Mouse (Mus musculus): ENCODE data around the gene Gm6904. TPM values are rescaled to one million over a fixed set of nuclear protein-coding genes. Genes with fewer than 3 reads are reported as not detected.
"Not testable (repeated sequence)": the region's sequence is repeated elsewhere in the genome, so short reads cannot be mapped to it uniquely, and the experiment has no call there.

Gm6904 gene
- polyA plus RNA-seq (2016; fragmentation: Nextera tagmentation; extraction: Ambion mirVana) = not detected in 2 replicates

DNA sequence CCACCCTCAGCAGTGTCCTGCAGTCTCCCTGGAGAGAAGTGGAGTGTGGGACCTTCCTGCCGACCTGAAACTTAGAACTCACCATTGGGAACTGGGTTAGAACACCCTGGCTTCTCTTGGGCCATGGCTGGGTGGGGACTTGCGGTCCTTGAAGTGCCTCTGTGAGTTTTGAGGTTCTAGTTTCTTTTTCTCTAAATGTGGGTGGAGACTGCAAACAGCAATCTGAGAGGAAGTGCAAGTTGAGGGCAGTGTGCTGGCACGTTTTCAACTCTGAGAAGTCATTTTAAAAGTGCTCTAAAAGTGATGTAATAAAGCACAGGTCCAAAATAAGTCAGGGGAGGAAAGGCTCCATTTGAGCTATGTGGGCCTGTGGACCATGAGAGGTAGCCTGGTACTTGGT lies at the start of gene Gm6904:
TSS of gene Gm6904 (minus strand) at position 161 of the 400 bp plus-strand sequence.
- Histone ChIP-seq H3K4me3 (no peak within 1 kb of the TSS), H3K36me3 (no peaks in the 10 kb centered on the region), H3K9me3 (replicated peaks) (no peaks in the 10 kb centered on the region), H3K27me3 (ENCODE audit: low read depth, poor library complexity, severe bottlenecking) (no peaks in the 10 kb centered on the region), H3K27ac (replicated peaks) (no peak within 1 kb of the TSS), H3K4me1 (no peaks in the 10 kb centered on the region)
- no peak for DNase-seq (ENCODE audit: low spot score)
- 81% methylated on average over 3 of the region's 3 CpGs for WGBS

DNA sequence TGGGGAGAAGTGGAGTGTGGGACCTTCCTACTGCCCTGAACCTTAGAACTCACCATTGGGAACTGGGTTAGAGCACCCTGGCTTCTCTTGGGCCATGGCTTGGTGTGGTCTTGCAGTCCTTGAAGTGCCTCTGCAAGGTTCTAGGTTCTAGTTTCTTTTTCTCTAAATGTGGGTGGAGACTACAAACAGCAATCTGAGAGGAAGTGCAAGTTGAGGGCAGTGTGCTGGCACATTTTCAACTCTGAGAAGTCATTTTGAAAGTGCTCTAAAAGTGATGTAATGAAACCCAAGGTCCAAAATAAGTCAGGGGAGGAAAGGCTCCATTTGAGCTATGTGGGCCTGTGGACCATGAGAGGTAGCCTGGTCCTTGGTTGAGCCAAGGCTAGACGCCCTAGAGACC lies 37.4 kb upstream of the Gm6904 start, which contains the start of gene Phf11a:
TSS of gene Phf11a (minus strand) at position 132 of the 400 bp plus-strand sequence.
- not testable (repeated sequence) for H3K36me3 ChIP-seq; DNase-seq (ENCODE audit: low spot score); H3K4me3 ChIP-seq; H3K27ac ChIP-seq (replicated peaks); H3K27me3 ChIP-seq (ENCODE audit: low read depth, poor library complexity, severe bottlenecking); H3K9me3 ChIP-seq (replicated peaks); H3K4me1 ChIP-seq
- 85% methylated on average over 1 of the region's 1 CpGs for WGBS

DNA sequence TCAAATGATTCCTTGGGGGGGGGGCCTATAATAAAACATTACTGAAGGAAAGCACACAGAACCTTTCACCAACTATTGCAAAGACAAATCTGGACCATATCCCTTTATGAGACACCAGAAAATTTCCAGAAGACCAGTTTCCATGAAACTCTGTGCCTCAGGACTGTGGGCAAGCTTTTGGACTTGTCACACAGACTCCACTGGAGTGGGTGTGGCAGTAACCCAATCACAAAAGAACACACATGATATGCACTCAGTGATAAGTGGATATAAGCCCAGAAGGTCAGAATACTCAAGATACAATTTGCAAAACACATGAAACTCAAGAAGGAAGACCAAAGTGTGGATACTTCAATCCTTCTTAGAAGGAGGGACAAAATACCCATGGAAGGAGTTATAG lies 31.8 kb upstream of the Gm6904 start:
- H3K9me3 ChIP-seq (replicated peaks); DNase-seq (ENCODE audit: low spot score); H3K27me3 ChIP-seq (ENCODE audit: low read depth, poor library complexity, severe bottlenecking); H3K4me1 ChIP-seq; H3K36me3 ChIP-seq; H3K27ac ChIP-seq (replicated peaks); H3K4me3 ChIP-seq: not testable (repeated sequence)

GRCm38 (mm10) chr14:59274961-59275360 lies 14.9 kb upstream of the Gm6904 start:
- not testable (repeated sequence) for H3K4me1 ChIP-seq; H3K4me3 ChIP-seq; DNase-seq (ENCODE audit: low spot score); H3K27ac ChIP-seq (replicated peaks); H3K36me3 ChIP-seq; H3K27me3 ChIP-seq (ENCODE audit: low read depth, poor library complexity, severe bottlenecking); H3K9me3 ChIP-seq (replicated peaks)
- 92% methylated on average over 4 of the region's 4 CpGs for WGBS

- 86% methylated on average over 1 of the region's 1 CpGs for WGBS
- H3K4me1 ChIP-seq; DNase-seq (ENCODE audit: low spot score): not testable (repeated sequence)
Measured at GRCm38 (mm10) chr14:59255861-59256260, 4.2 kb downstream of the Gm6904 start.

GRCm38 (mm10) chr14:59250350-59250749 lies 9.7 kb downstream of the Gm6904 start:
- not testable (repeated sequence) for H3K36me3 ChIP-seq; H3K4me3 ChIP-seq; H3K9me3 ChIP-seq (replicated peaks); H3K4me1 ChIP-seq; H3K27me3 ChIP-seq (ENCODE audit: low read depth, poor library complexity, severe bottlenecking); H3K27ac ChIP-seq (replicated peaks); DNase-seq (ENCODE audit: low spot score)
- 66% methylated on average over 5 of the region's 5 CpGs for WGBS

More at GRCm38 (mm10) chr14:59255861-59256260, 4.2 kb downstream of the Gm6904 start:
- H3K9me3 ChIP-seq (replicated peaks); H3K4me3 ChIP-seq; H3K36me3 ChIP-seq; H3K27me3 ChIP-seq (ENCODE audit: low read depth, poor library complexity, severe bottlenecking); H3K27ac ChIP-seq (replicated peaks): not testable (repeated sequence)

DNA sequence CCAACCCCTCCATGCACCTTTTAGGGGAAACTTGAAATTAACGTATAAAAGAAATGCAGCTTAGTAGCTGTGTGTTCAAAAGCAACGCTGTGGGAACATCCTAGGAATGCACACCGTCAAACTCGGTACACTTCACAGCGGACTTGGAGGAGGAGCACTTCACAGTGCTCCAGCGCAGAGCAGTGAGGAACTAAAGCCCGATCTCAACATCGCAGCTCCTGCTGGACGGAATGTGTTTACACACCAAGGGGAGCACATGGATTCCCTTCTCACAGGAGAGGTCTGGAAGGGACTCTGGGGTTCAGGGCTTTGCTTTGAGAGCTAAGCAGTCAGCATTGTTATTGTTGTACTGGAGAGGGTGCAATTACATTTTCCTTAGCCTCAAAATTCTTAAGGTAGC lies 26.4 kb downstream of the Gm6904 start:
- H3K27me3 ChIP-seq (ENCODE audit: low read depth, poor library complexity, severe bottlenecking) = no peaks in the 10 kb centered on the region
- WGBS = 95% methylated on average over 9 of the region's 9 CpGs
- H3K4me1 ChIP-seq = no peaks in the 10 kb centered on the region
- H3K27ac ChIP-seq (replicated peaks) = no peak overlapping the region
- no peak overlapping the region for H3K4me3 ChIP-seq
- H3K9me3 ChIP-seq (replicated peaks) = peaks cover 12% of the 10 kb centered on the region
- DNase-seq (ENCODE audit: low spot score) = no peak
- peaks cover 100% of the 10 kb centered on the region for H3K36me3 ChIP-seq

- Histone ChIP-seq H3K9me3 (replicated peaks) (no peaks in the 10 kb centered on the region; the same call in 1 of the 2 replicates), H3K4me3 (no peak overlapping the region), H3K27ac (replicated peaks) (no peak overlapping the region), H3K27me3 (ENCODE audit: low read depth, poor library complexity, severe bottlenecking) (no peaks in the 10 kb centered on the region), H3K36me3 (peaks cover 100% of the 10 kb centered on the region), H3K4me1 (no peaks in the 10 kb centered on the region)
- no peak for DNase-seq (ENCODE audit: low spot score)
- 75% methylated on average over 5 of the region's 5 CpGs for WGBS
Measured at GRCm38 (mm10) chr14:59232003-59232402, 28.0 kb downstream of the Gm6904 start.

GRCm38 (mm10) chr14:59230331-59230966 lies 29.6 kb downstream of the Gm6904 start:
- Histone ChIP-seq H3K9me3 (replicated peaks) (no peaks in the 10 kb centered on the region), H3K27me3 (ENCODE audit: low read depth, poor library complexity, severe bottlenecking) (no peaks in the 10 kb centered on the region), H3K27ac (replicated peaks) (no peak overlapping the region), H3K36me3 (peaks cover 100% of the 10 kb centered on the region), H3K4me3 (no peak overlapping the region), H3K4me1 (no peaks in the 10 kb centered on the region)
- 95% methylated on average over 21 of the region's 21 CpGs for WGBS
- DNase-seq (ENCODE audit: low spot score) = no peak

- Histone ChIP-seq H3K4me1 (no peaks in the 10 kb centered on the region), H3K27ac (replicated peaks) (no peak overlapping the region), H3K27me3 (ENCODE audit: low read depth, poor library complexity, severe bottlenecking) (no peaks in the 10 kb centered on the region), H3K9me3 (replicated peaks) (no peaks in the 10 kb centered on the region), H3K4me3 (no peak overlapping the region), H3K36me3 (peaks cover 100% of the 10 kb centered on the region)
- DNase-seq (ENCODE audit: low spot score) = no peak
- WGBS = 93% methylated on average over 3 of the region's 3 CpGs
Measured at GRCm38 (mm10) chr14:59229822-59230221, 30.2 kb downstream of the Gm6904 start.

GRCm38 (mm10) chr14:59226240-59226639 lies 33.8 kb downstream of the Gm6904 start:
- Histone ChIP-seq H3K4me1 (no peaks in the 10 kb centered on the region), H3K27me3 (ENCODE audit: low read depth, poor library complexity, severe bottlenecking) (no peaks in the 10 kb centered on the region), H3K4me3 (no peak overlapping the region), H3K36me3 (peaks cover 100% of the 10 kb centered on the region), H3K27ac (replicated peaks) (no peak overlapping the region), H3K9me3 (replicated peaks) (no peaks in the 10 kb centered on the region)
- no peak for DNase-seq (ENCODE audit: low spot score)
- WGBS = 95% methylated on average over 11 of the region's 11 CpGs

DNA sequence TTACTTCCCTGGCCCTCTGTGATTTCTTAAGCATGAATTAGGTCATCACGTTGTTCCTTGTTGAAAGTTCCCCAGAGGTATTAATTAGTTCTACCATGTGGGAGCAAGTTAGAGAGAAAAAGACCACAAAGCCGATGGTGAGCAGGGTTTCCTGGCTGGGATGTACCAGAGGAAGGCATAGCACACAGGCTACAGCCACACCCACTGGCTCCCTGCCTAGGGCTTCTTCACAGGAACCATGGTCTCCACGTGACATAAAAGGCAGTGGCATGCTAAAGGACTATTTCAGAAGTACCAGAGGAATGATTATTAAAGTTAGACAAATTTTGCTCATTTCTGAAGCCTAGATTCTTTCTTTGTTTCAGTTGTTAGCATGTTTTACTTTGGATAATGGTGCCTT lies 40.8 kb downstream of the Gm6904 start:
- WGBS = 93% methylated on average over 3 of the region's 3 CpGs
- Histone ChIP-seq H3K27ac (replicated peaks) (no peak overlapping the region), H3K36me3 (peaks cover 99% of the 10 kb centered on the region), H3K27me3 (ENCODE audit: low read depth, poor library complexity, severe bottlenecking) (no peaks in the 10 kb centered on the region), H3K4me3 (no peak overlapping the region), H3K9me3 (replicated peaks) (no peaks in the 10 kb centered on the region), H3K4me1 (no peaks in the 10 kb centered on the region)
- no peak for DNase-seq (ENCODE audit: low spot score)

- 95% methylated on average over 2 of the region's 2 CpGs for WGBS
Measured at GRCm38 (mm10) chr14:59209816-59210215, 50.2 kb downstream of the Gm6904 start.

DNA sequence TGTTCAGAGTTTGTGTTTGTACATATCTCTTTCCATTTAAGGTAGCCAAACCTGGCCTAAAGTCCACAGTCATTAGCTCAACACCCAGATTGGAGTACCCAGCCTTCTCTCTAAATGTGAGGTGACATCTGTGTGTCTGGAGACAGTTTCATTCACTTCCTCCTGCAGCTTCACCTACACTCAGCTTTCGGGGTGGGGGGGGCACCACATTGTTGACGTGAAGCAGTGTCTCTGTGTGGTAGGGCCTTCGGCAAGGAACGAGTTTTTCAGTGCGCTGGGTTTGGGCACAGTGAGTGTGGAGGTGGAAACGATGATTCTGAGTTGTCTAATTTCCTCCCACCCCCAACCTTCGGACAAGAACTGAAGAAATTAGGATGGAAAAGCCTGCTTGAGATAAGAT lies 51.0 kb downstream of the Gm6904 start:
- Histone ChIP-seq H3K36me3 (peaks cover 41% of the 10 kb centered on the region), H3K4me3 (no peak overlapping the region), H3K4me1 (peaks cover 40% of the 10 kb centered on the region), H3K27me3 (ENCODE audit: low read depth, poor library complexity, severe bottlenecking) (no peaks in the 10 kb centered on the region), H3K9me3 (replicated peaks) (no peaks in the 10 kb centered on the region), H3K27ac (replicated peaks) (no peak overlapping the region)
- no peak for DNase-seq (ENCODE audit: low spot score)
- 95% methylated on average over 7 of the region's 7 CpGs for WGBS

More at GRCm38 (mm10) chr14:59209816-59210215, 50.2 kb downstream of the Gm6904 start:
- no peak overlapping the region for H3K27ac ChIP-seq (replicated peaks)
- H3K9me3 ChIP-seq (replicated peaks) = no peaks in the 10 kb centered on the region
- peaks cover 32% of the 10 kb centered on the region for H3K4me1 ChIP-seq
- H3K4me3 ChIP-seq = no peak overlapping the region
- no peak for DNase-seq (ENCODE audit: low spot score)
- no peaks in the 10 kb centered on the region for H3K27me3 ChIP-seq (ENCODE audit: low read depth, poor library complexity, severe bottlenecking)
- peaks cover 49% of the 10 kb centered on the region for H3K36me3 ChIP-seq
